Mouse (Mus musculus) thymus, adult 2 months (tissue): ENCODE measurements around the gene Ccnc. TPM values are rescaled to one million over a fixed set of nuclear protein-coding genes. Genes with fewer than 3 reads are reported as not detected.

Experiments
- DNase-seq: peaks from one replicate; pipeline ENCODE4 v3.0.0; 2021
- H3K27ac ChIP-seq: fragments of 200-500 bp; 2 replicates; pipeline ENCODE4 v1.5.1; 2012; ENCODE audit warnings: low read length, control low read depth; ENCODE audit not compliant: control insufficient read depth, insufficient read depth
- H3K27me3 ChIP-seq: fragments of 200-500 bp; 2 replicates; pipeline ENCODE4 v1.6.1; 2012; ENCODE audit warnings: mild to moderate bottlenecking, low read length, moderate library complexity, mixed read lengths; ENCODE audit not compliant: control insufficient read depth, insufficient read depth
- H3K36me3 ChIP-seq: fragments of 200-500 bp; 2 replicates; pipeline ENCODE4 v1.6.1; 2012; ENCODE audit warnings: mild to moderate bottlenecking, low read length, moderate library complexity; ENCODE audit not compliant: control insufficient read depth, insufficient read depth
- H3K4me1 ChIP-seq: fragments of 200-500 bp; replicated peaks from 2 replicates; pipeline ENCODE4 v1.6.1; 2012; ENCODE audit warnings: low read length; ENCODE audit not compliant: control insufficient read depth, insufficient read depth
- H3K4me3 ChIP-seq: fragments of 200-500 bp; 2 replicates; pipeline ENCODE4 v1.5.1; 2012; ENCODE audit warnings: mild to moderate bottlenecking, low read length, control low read depth, moderate library complexity; ENCODE audit not compliant: control insufficient read depth, insufficient read depth
- CTCF ChIP-seq: fragments of 200-500 bp; IDR thresholded peaks from 2 replicates; pipeline ENCODE4 v1.5.1; 2012; ENCODE audit warnings: mild to moderate bottlenecking, control low read depth, low read length, moderate library complexity, borderline replicate concordance; ENCODE audit not compliant: control insufficient read depth, poor library complexity, insufficient read depth; ENCODE audit errors: extremely low read depth
- POLR2A ChIP-seq: fragments of 200-500 bp; IDR thresholded peaks from 2 replicates; pipeline ENCODE4 v1.6.1; 2012; ENCODE audit warnings: mild to moderate bottlenecking, low read length, control low read depth, moderate library complexity; ENCODE audit not compliant: control insufficient read depth, poor library complexity, insufficient read depth; ENCODE audit errors: extremely low read depth
- WGBS: fragments of 180-500 bp; shearing (Covaris S2); methylation state at CpG from one replicate; pipeline ENCODE4 v1.1.7; 2018; 5-methylcytosine and 5-hydroxymethylcytosine counted together
- polyA plus RNA-seq: library from polyadenylated mRNA; depleted of rRNA; stranded (reverse); fragments of >200 nt; gene quantifications from 2 replicates; pipeline ENCODE4 v1.2.3, GENCODE M21; 2012; rRNA removed

Gene Ccnc
- polyA plus RNA-seq, 1 experiment = 5.0 TPM

- H3K4me3 ChIP-seq = no peak overlapping the region
- no peak for TF ChIP-seq POLR2A
- no peak for TF ChIP-seq CTCF
- H3K27ac ChIP-seq = no peak overlapping the region
- no peak for DNase-seq
- H3K27me3 ChIP-seq = no peaks in the 10 kb centered on the region
- 0 out of 2 replicates have a peak, but pooled peaks cover 3% of the 10 kb centered on the region for H3K36me3 ChIP-seq
- H3K4me1 ChIP-seq = no peaks in the 10 kb centered on the region
- WGBS = 94% methylated on average over 3 of the region's 3 CpGs
Measured at GRCm38 (mm10) chr4:21793631-21794030, 66.1 kb downstream of the Ccnc start.

- WGBS = 100% methylated on average over 1 of the region's 1 CpGs
- Histone ChIP-seq H3K4me3 (no peak overlapping the region), H3K27me3 (no peaks in the 10 kb centered on the region), H3K4me1 (no peaks in the 10 kb centered on the region), H3K27ac (no peak overlapping the region), H3K36me3 (peaks cover 19% of the 10 kb centered on the region)
- DNase-seq = no peak
- TF ChIP-seq CTCF (no peak), POLR2A (no peak)
Measured at GRCm38 (mm10) chr4:21801013-21801412, 73.5 kb downstream of the Ccnc start.

- no peaks in the 10 kb centered on the region for H3K4me1 ChIP-seq
- TF ChIP-seq POLR2A (no peak), CTCF (no peak)
- no peak for DNase-seq
- WGBS = 97% methylated on average over 2 of the region's 2 CpGs
- no peak overlapping the region for H3K27ac ChIP-seq
- H3K27me3 ChIP-seq = no peaks in the 10 kb centered on the region
- peaks cover 19% of the 10 kb centered on the region for H3K36me3 ChIP-seq
- H3K4me3 ChIP-seq = no peak overlapping the region
Measured at GRCm38 (mm10) chr4:21801620-21802019, 74.1 kb downstream of the Ccnc start.

GRCm38 (mm10) chr4:21807204-21807603 is 79.7 kb downstream of the Ccnc start:
- DNase-seq = no peak
- Histone ChIP-seq H3K4me3 (no peak overlapping the region), H3K27me3 (no peaks in the 10 kb centered on the region), H3K36me3 (peaks cover 5% of the 10 kb centered on the region), H3K4me1 (no peaks in the 10 kb centered on the region), H3K27ac (no peak overlapping the region)
- no peak for TF ChIP-seq CTCF
- no peak for TF ChIP-seq POLR2A
- WGBS = 96% methylated on average over 5 of the region's 5 CpGs

Other genes with a start within 250 kb of the Ccnc start
- not detected in 2 replicates for gene Prdm13, start 41.7 kb upstream of the Ccnc start, polyA plus RNA-seq
- 5.6 and 5.8 TPM in 2 replicates for gene Usp45, start 39.5 kb downstream of the Ccnc start, polyA plus RNA-seq
- gene Tstd3, start 39.5 kb downstream of the Ccnc start, polyA plus RNA-seq = 0.88 and 0.89 TPM in 2 replicates
- 122 TPM in 2 replicates for gene Pnisr, start 119.9 kb downstream of the Ccnc start, polyA plus RNA-seq
- gene Coq3, start 152.0 kb downstream of the Ccnc start, polyA plus RNA-seq = 2.2 and 3.2 TPM in 2 replicates
- gene Faxc, start 203.6 kb downstream of the Ccnc start, polyA plus RNA-seq = 0.33 and 0.40 TPM in 2 replicates